Mouse (Mus musculus): ENCODE measurements around the gene Pfkl. TPM values are rescaled to one million over a fixed set of nuclear protein-coding genes. Genes with fewer than 3 reads are reported as not detected.
A peak's percentile ranks its signal among the peaks of the same experiment; 100 is the strongest.

Pfkl gene
- total and polyA plus RNA-seq, 3 experiments: 84.8 to 267 TPM; not detected in 1

DNA sequence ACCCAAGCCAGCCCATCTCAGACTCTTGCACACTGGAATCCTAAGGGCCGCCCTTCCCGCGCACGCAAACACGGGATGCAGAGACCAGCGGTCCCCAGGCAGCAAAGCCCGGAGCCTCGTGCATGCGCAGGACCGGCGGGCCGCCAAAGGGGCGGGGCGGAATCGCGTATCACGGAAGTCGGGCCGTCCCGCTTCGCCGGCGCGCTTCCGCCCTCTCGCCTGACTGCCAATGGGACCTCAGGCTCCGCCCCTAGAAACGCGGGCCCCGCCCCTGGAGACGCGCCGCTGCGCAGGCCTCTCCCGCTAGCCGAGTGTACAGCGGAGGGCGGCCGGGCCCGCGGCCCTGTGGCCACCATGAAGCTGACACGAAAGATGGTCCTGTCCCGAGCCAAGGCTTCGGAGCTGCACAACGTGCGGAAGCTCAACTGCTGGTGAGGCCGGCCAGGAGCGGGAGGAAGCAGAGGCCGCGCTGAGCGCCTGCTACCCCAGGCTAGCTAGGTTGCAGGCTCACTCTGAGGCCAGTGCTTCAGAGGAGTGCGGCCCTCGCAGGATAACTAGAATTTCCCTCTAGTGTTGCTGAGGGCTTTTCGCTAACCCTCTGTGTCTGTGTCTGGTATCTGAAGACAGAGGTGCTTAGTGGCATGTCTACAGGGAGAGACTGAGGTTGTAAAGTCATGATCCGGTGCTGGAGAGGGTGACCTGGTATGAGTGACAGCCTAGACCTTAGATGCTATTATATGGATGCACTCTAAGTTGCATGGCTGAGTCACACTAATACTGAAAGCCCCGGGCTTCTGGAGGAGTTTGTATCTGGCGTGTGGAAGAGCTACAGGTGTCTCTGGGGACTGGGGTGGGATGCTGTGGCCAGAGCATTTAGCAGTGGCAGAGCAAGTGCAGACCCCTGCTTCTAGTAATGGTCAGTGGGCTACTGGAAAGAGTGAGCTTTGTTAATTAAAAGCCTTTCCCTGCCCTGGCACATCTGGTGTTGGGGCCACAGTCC is 31.2 kb downstream of the Pfkl start, which contains the start of gene 1810043G02Rik:
Gene 1810043G02Rik (plus strand): TSS at position 174 of the 1,000 bp plus-strand sequence.
- Histone ChIP-seq H3K9ac (ENCODE audit: control insufficient read depth, low read depth, low read length, poor library complexity, severe bottlenecking) (peak within 1 kb of the TSS; percentile 83), H3K36me3 (ENCODE audit: control insufficient read depth in 1 of 2, insufficient read depth in 2 of 2, low read length in 2 of 2) (no peaks in the 10 kb centered on the region; a peak in 1 of 4 replicates), H3K4me1 (ENCODE audit: control insufficient read depth in 1 of 2, insufficient read depth in 2 of 2, low read length in 2 of 2) (peaks cover 0 to 8% of the 10 kb centered on the region in 2 experiments; a peak in 2 of 4 replicates), H3K4me3 (ENCODE audit: control insufficient read depth in 1 of 2, insufficient read depth in 1 of 2, low read depth in 2 of 2, low read length in 2 of 2) (peak within 1 kb of the TSS; percentile 81 to 88), H3K9me3 (replicated peaks; ENCODE audit: insufficient read depth, low read length) (no peaks in the 10 kb centered on the region), H3K79me2 (ENCODE audit: control insufficient read depth, insufficient read depth, low read length, poor library complexity) (no peaks in the 10 kb centered on the region; the same call in 1 of the 2 replicates), H3K27ac (ENCODE audit: control insufficient read depth, low read depth, low read length) (no peak within 1 kb of the TSS), H3K27me3 (ENCODE audit: control insufficient read depth in 1 of 2, insufficient read depth in 2 of 2, low read length in 2 of 2) (no peaks in the 10 kb centered on the region)
- peak; percentile 98 for DNase-seq (ENCODE audit: low read depth, low spot score)
- TF ChIP-seq CHD2 (IDR thresholded peaks at IDR 0.05; ENCODE audit: low read length): no peak
- TF ChIP-seq HCFC1 (IDR thresholded peaks at IDR 0.05; ENCODE audit: low read depth, low read length): peak; percentile 92
- TF ChIP-seq MYC (IDR thresholded peaks at IDR 0.05; ENCODE audit: low read depth, low read length): no peak; the same call in 1 of the 2 replicates
- TF ChIP-seq POLR2A (IDR thresholded peaks at IDR 0.05; ENCODE audit: control insufficient read depth in 1 of 2, insufficient read depth in 1 of 2, low read depth in 1 of 2, low read length in 2 of 2, poor library complexity in 1 of 2): peak; percentile 86 to 87
- no peak for TF ChIP-seq CHD1 (IDR thresholded peaks at IDR 0.05; ENCODE audit: low read depth, low read length)
- TF ChIP-seq GABPA (IDR thresholded peaks at IDR 0.05; ENCODE audit: low read depth, low read length): no peak
- TF ChIP-seq MAX (IDR thresholded peaks at IDR 0.05; ENCODE audit: low read length): peak; percentile 53
- no peak for TF ChIP-seq SMC3 (IDR thresholded peaks at IDR 0.05; ENCODE audit: low read depth, low read length)
- TF ChIP-seq MEF2A (IDR thresholded peaks at IDR 0.05; ENCODE audit: extremely low read depth, insufficient replicate concordance, low read depth, low read length, poor library complexity, severe bottlenecking): no peak
- TF ChIP-seq TBP (IDR thresholded peaks at IDR 0.05; ENCODE audit: low read depth, low read length): no peak
- no peak; the same call in 1 of the 2 replicates for TF ChIP-seq KAT2A (conservative IDR thresholded peaks at IDR 0.05; ENCODE audit: low read depth, low read length)
- no peak for TF ChIP-seq BHLHE40 (IDR thresholded peaks at IDR 0.05; ENCODE audit: borderline replicate concordance, low read depth, low read length)
- TF ChIP-seq MAZ (IDR thresholded peaks at IDR 0.05; ENCODE audit: low read depth, low read length): no peak
- TF ChIP-seq ZKSCAN1 (IDR thresholded peaks at IDR 0.05; ENCODE audit: low read depth, low read length): no peak
- TF ChIP-seq USF1 (IDR thresholded peaks at IDR 0.05; ENCODE audit: low read depth, low read length): no peak
- TF ChIP-seq MYB (IDR thresholded peaks at IDR 0.05; ENCODE audit: low read depth, low read length): no peak
- no peak for TF ChIP-seq RAD21 (IDR thresholded peaks at IDR 0.05; ENCODE audit: low read depth, low read length)
- no peak for TF ChIP-seq ETS1 (IDR thresholded peaks at IDR 0.05; ENCODE audit: low read depth, low read length)
- peak; percentile 100 for TF ChIP-seq ELF1 (IDR thresholded peaks at IDR 0.05; ENCODE audit: low read depth, low read length)
- no peak for TF ChIP-seq USF2 (IDR thresholded peaks at IDR 0.05; ENCODE audit: borderline replicate concordance in 1 of 2, insufficient read depth in 1 of 2, low read depth in 1 of 2, low read length in 2 of 2)
- no peak for TF ChIP-seq E2F4 (IDR thresholded peaks at IDR 0.05; ENCODE audit: borderline replicate concordance, low read depth, low read length)
- TF ChIP-seq CTCF (IDR thresholded peaks at IDR 0.05 in 2 of 3, conservative IDR thresholded peaks at IDR 0.05 in 1 of 3; ENCODE audit: control insufficient read depth in 1 of 3, insufficient read depth in 1 of 3, low read depth in 2 of 3, low read length in 3 of 3, poor library complexity in 1 of 3, severe bottlenecking in 1 of 3): no peak
- peak; percentile 92 for TF ChIP-seq NRF1 (IDR thresholded peaks at IDR 0.05; ENCODE audit: insufficient read depth, low read depth, low read length, poor library complexity, severe bottlenecking)
- TF ChIP-seq TAL1 (IDR thresholded peaks at IDR 0.05; ENCODE audit: low read length): no peak
- TF ChIP-seq ZMIZ1 (IDR thresholded peaks at IDR 0.05; ENCODE audit: low read depth, low read length): 0 out of 2 replicates have a peak, but pooled peaks have one; percentile 11
- TF ChIP-seq NELFE (IDR thresholded peaks at IDR 0.05; ENCODE audit: low read depth, low read length): peak; percentile 70
- TF ChIP-seq RCOR1 (IDR thresholded peaks at IDR 0.05; ENCODE audit: low read depth, low read length): no peak
- TF ChIP-seq SIN3A (IDR thresholded peaks at IDR 0.05; ENCODE audit: low read length): peak; percentile 98
- no peak for TF ChIP-seq GATA1 (IDR thresholded peaks at IDR 0.05; ENCODE audit: low read depth, low read length)
- no peak for TF ChIP-seq POLR2AphosphoS5 (IDR thresholded peaks at IDR 0.05; ENCODE audit: borderline replicate concordance, low read depth, low read length)
- TF ChIP-seq MXI1 (IDR thresholded peaks at IDR 0.05; ENCODE audit: low read depth, low read length): peak; percentile 87
- TF ChIP-seq POLR2AphosphoS2 (IDR thresholded peaks at IDR 0.05; ENCODE audit: low read length): peak; percentile 72
- no peak for TF ChIP-seq MAFK (IDR thresholded peaks at IDR 0.05; ENCODE audit: borderline replicate concordance, low read depth, low read length)
- peak; percentile 51 for TF ChIP-seq TCF12 (IDR thresholded peaks at IDR 0.05; ENCODE audit: low read depth, low read length)
- TF ChIP-seq JUND (IDR thresholded peaks at IDR 0.05; ENCODE audit: low read depth, low read length): no peak

All from MEL (cell line).